8 mouse cellular contexts compared by ENCODE assay signal in genomic region chr4:139535127-139535695, GRCm38 (mm10). TPM values are rescaled to one million over a fixed set of nuclear protein-coding genes. Genes with fewer than 3 reads are reported as not detected.
DNase-seq lines count a peak whose midpoint lies in the region; ATAC-seq lines count a peak whose summit lies in the region.

No protein-coding gene starts in this region.

- no peaks in the 10 kb centered on the region for H3K9me3 ChIP-seq in hindbrain, embryonic 10.5 days
- no peaks in the 10 kb centered on the region for H3K9me3 ChIP-seq in hindbrain, embryonic 14.5 days (ENCODE audit: control insufficient read depth, low read length)
- no peaks in the 10 kb centered on the region for H3K9me3 ChIP-seq in lung, embryonic 15.5 days

- H3K4me3 ChIP-seq in hindbrain, embryonic 10.5 days, result no peak overlapping the region
- no peak overlapping the region for H3K4me3 ChIP-seq in hindbrain, embryonic 14.5 days (replicated peaks; ENCODE audit: low read length)
- no peak overlapping the region for H3K4me3 ChIP-seq in lung, embryonic 15.5 days

- no peak overlapping the region for H3K9ac ChIP-seq in hindbrain, embryonic 14.5 days
- no peak overlapping the region for H3K9ac ChIP-seq in lung, embryonic 15.5 days

- ATAC-seq in hindbrain, embryonic 14.5 days (ENCODE audit: low FRiP score), result no peak
- peak; percentile 90 for ATAC-seq in lung, embryonic 15.5 days (ENCODE audit: borderline replicate concordance, extremely low read depth, low FRiP score, low TSS enrichment)

- no peaks in the 10 kb centered on the region for H3K36me3 ChIP-seq in hindbrain, embryonic 10.5 days
- H3K36me3 ChIP-seq in hindbrain, embryonic 14.5 days (replicated peaks; ENCODE audit: control insufficient read depth, insufficient read depth), result no peaks in the 10 kb centered on the region
- H3K36me3 ChIP-seq in lung, embryonic 15.5 days, result no peaks in the 10 kb centered on the region

- H3K27ac ChIP-seq in hindbrain, embryonic 10.5 days, result peak overlapping the region; percentile 81
- no peak overlapping the region for H3K27ac ChIP-seq in hindbrain, embryonic 14.5 days
- peak overlapping the region; percentile 91 for H3K27ac ChIP-seq in lung, embryonic 15.5 days

- peak; percentile 59 for DNase-seq in hindbrain, embryonic 10.5 days (ENCODE audit: low spot score)
- no peak for DNase-seq in hindbrain, embryonic 14.5 days (ENCODE audit: low spot score)
- peak; percentile 64 to 66 for DNase-seq in heart, adult 18-20 months
- peak; percentile 82 for DNase-seq in kidney, adult 9 months
- no peak for DNase-seq in spleen, adult 18-20 months
- DNase-seq in cerebellum, postnatal 36 days, result no peak
- no peak for DNase-seq in cerebellum, adult 11 months

- H3K27me3 ChIP-seq in hindbrain, embryonic 10.5 days (ENCODE audit: insufficient read depth, poor library complexity, severe bottlenecking), result peaks cover 8% of the 10 kb centered on the region; the same call in 1 of the 2 replicates
- no peaks in the 10 kb centered on the region for H3K27me3 ChIP-seq in hindbrain, embryonic 14.5 days (ENCODE audit: control insufficient read depth, insufficient read depth, low read length)
- H3K27me3 ChIP-seq in lung, embryonic 15.5 days, result no peaks in the 10 kb centered on the region

- H3K4me2 ChIP-seq in hindbrain, embryonic 14.5 days (replicated peaks), result no peak overlapping the region
- peak overlapping the region; percentile 16; the same call in 1 of the 2 replicates for H3K4me2 ChIP-seq in lung, embryonic 15.5 days

- 23% methylated on average over 12 of the region's 12 CpGs for WGBS in hindbrain, embryonic 10.5 days
- 26% methylated on average over 12 of the region's 12 CpGs for WGBS in hindbrain, embryonic 14.5 days
- 6% methylated on average over 12 of the region's 12 CpGs for WGBS in lung, embryonic 15.5 days

- peaks cover 22% of the 10 kb centered on the region for H3K4me1 ChIP-seq in hindbrain, embryonic 10.5 days (replicated peaks)
- no peaks in the 10 kb centered on the region for H3K4me1 ChIP-seq in hindbrain, embryonic 14.5 days (replicated peaks; ENCODE audit: control insufficient read depth, insufficient read depth, low read length)
- peaks cover 17% of the 10 kb centered on the region for H3K4me1 ChIP-seq in lung, embryonic 15.5 days

RNA-seq across cellular contexts. Expression of gene Iffo2, which starts 4.9 kb away (rescaled TPM):
- 3.6 and 4.6 TPM in 2 replicates for polyA plus RNA-seq in hindbrain, embryonic 10.5 days (2016; fragmentation: Nextera tagmentation; extraction: Ambion mirVana)
- polyA plus RNA-seq in hindbrain, embryonic 14.5 days (2014; fragmentation: Nextera tagmentation; extraction: Ambion mirVana), result 5.6 and 6.0 TPM in 2 replicates
- 1 to 10 TPM; 4.3 to 4.4 TPM for total RNA-seq in heart, adult 18-20 months (2021)
- 3.6 and 4.1 TPM in 2 replicates for polyA plus RNA-seq in lung, embryonic 15.5 days (2015; fragmentation: Nextera tagmentation; extraction: Ambion mirVana)

Comparison
In these comparisons a context has a peak if more than half of its experiments do, and no peak if none do; other contexts are left out.
1. DNase-seq: peak in hindbrain, embryonic 10.5 days (single experiment), heart, adult 18-20 months (2 of 2) and kidney, adult 9 months (single experiment); none in hindbrain, embryonic 14.5 days (single experiment), spleen, adult 18-20 months (0 of 2), cerebellum, postnatal 36 days (0 of 2) and cerebellum, adult 11 months (single experiment).